Mouse (Mus musculus): ENCODE results near the gene Ubn2. TPM values are rescaled to one million over a fixed set of nuclear protein-coding genes. Genes with fewer than 3 reads are reported as not detected.
"Not testable (repeated sequence)": the region's sequence is repeated elsewhere in the genome, so short reads cannot be mapped to it uniquely, and the experiment has no call there.

Gene Ubn2
- polyA plus RNA-seq (2017; shearing (Covaris generic)): 10 to 100 TPM; 15.1 to 28.9 (median 23.5) TPM

GRCm38 (mm10) chr6:38433261-38434033 lies at the start of gene Ubn2:
Gene Ubn2, plus strand, starts transcription at chr6:38433950.
- peak; percentile 96 for ATAC-seq

GRCm38 (mm10) chr6:38389671-38390070 lies 44.1 kb upstream of the Ubn2 start:
- no peak for ATAC-seq

- ATAC-seq: not testable (repeated sequence)
Measured at GRCm38 (mm10) chr6:38432457-38432856, 1.3 kb upstream of the Ubn2 start.

GRCm38 (mm10) chr6:38434055-38435023 lies 589 bp downstream of the Ubn2 start:
- peak; percentile 39 for ATAC-seq

GRCm38 (mm10) chr6:38443842-38444241 lies 10.1 kb downstream of the Ubn2 start:
- ATAC-seq: no peak

GRCm38 (mm10) chr6:38448295-38448694 lies 14.5 kb downstream of the Ubn2 start:
- no peak for ATAC-seq

- no peak for ATAC-seq
Measured at GRCm38 (mm10) chr6:38453049-38453448, 19.3 kb downstream of the Ubn2 start.

GRCm38 (mm10) chr6:38456425-38456824 lies 22.7 kb downstream of the Ubn2 start:
- not testable (repeated sequence) for ATAC-seq

GRCm38 (mm10) chr6:38458075-38458474 lies 24.3 kb downstream of the Ubn2 start:
- no peak for ATAC-seq

GRCm38 (mm10) chr6:38469591-38469990 lies 35.8 kb downstream of the Ubn2 start:
- ATAC-seq: no peak

- no peak for ATAC-seq
Measured at GRCm38 (mm10) chr6:38481694-38482371, 48.1 kb downstream of the Ubn2 start.

- peak; percentile 68 for ATAC-seq
Measured at GRCm38 (mm10) chr6:38492550-38492949, 58.8 kb downstream of the Ubn2 start.

- ATAC-seq: no peak
Measured at GRCm38 (mm10) chr6:38495641-38496040, 61.9 kb downstream of the Ubn2 start.

GRCm38 (mm10) chr6:38512096-38512495 lies 78.3 kb downstream of the Ubn2 start:
- no peak for ATAC-seq

- ATAC-seq: peak; percentile 71
Measured at GRCm38 (mm10) chr6:38512830-38513229, 79.1 kb downstream of the Ubn2 start.

- ATAC-seq: no peak
Measured at GRCm38 (mm10) chr6:38515201-38515600, 81.5 kb downstream of the Ubn2 start.

- no peak for ATAC-seq
Measured at GRCm38 (mm10) chr6:38523851-38524250, 90.1 kb downstream of the Ubn2 start.

GRCm38 (mm10) chr6:38531211-38531820 lies 97.6 kb downstream of the Ubn2 start:
- no peak for ATAC-seq

GRCm38 (mm10) chr6:38532500-38533420 lies 99.0 kb downstream of the Ubn2 start:
- no peak for ATAC-seq

- peak; percentile 86 for ATAC-seq
Measured at GRCm38 (mm10) chr6:38533428-38534405, 100.0 kb downstream of the Ubn2 start, which contains the start of gene Fmc1. Gene Fmc1, plus strand, starts transcription at chr6:38533502.

Measured in inflammation-experienced regulatory T-cells, adult 6 months (primary cell).